Mouse (Mus musculus): ENCODE data around the gene Adam8. TPM values are rescaled to one million over a fixed set of nuclear protein-coding genes. Genes with fewer than 3 reads are reported as not detected.

The Adam8 gene
- polyA plus RNA-seq, 1 experiment, result 4.9 TPM

DNA sequence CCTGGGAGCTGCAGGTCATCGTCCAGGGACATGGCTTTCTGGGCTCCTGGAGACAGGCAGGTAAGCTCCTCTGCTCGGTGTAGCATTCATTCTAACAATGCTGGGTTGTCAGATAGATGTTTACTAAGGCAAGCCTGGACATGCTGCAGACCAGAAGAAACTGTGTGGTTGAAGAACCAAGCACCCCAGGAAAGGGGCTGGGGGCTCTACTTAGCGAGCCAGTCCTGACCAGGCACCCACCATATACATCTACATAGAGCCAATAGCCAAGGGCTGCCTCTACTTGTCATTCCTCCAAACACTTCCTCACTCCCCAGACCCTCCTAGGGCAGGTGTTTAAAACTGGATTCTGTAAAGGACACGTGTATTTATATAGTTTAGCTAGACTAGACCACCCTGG is 1.8 kb upstream of the Adam8 start:
- Histone ChIP-seq H3K27me3 (ENCODE audit: control insufficient read depth, insufficient read depth, low read length) (no peaks in the 10 kb centered on the region), H3K4me3 (ENCODE audit: low read depth, low read length) (no peak overlapping the region), H3K36me3 (ENCODE audit: control insufficient read depth, insufficient read depth, low read length) (peaks cover 21% of the 10 kb centered on the region), H3K4me1 (ENCODE audit: control insufficient read depth, insufficient read depth, insufficient read length, low read length) (peaks cover 6% of the 10 kb centered on the region), H3K27ac (ENCODE audit: insufficient read depth, low read depth, low read length) (no peak overlapping the region)
- TF ChIP-seq POLR2A (IDR thresholded peaks at IDR 0.05; ENCODE audit: low read depth, low read length) (no peak), CTCF (IDR thresholded peaks at IDR 0.05; ENCODE audit: extremely low read depth, insufficient read length, insufficient replicate concordance, low read depth, low read length) (no peak)
- WGBS, result 84% methylated on average over 4 of the region's 4 CpGs

DNA sequence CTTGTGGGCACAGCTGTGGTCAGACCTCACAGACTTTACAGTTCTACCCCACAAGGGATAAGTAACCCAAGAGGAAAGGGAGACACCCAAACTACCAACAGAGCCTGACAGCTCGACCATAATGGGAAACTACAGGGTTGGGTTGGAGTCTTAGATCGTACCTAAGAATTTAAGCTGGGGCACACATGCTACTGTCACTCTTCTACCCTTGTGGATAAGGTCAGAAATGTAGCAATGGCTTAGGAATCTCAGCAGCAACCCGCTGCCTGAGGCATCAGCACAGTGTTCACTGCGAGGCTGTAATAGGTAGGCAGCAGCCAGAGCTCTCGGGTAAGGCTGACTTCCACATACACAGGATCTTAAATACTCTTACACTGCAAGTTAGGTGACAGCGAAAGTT is 1.2 kb upstream of the Adam8 start:
- Histone ChIP-seq H3K36me3 (ENCODE audit: control insufficient read depth, insufficient read depth, low read length) (peaks cover 15% of the 10 kb centered on the region), H3K4me1 (ENCODE audit: control insufficient read depth, insufficient read depth, insufficient read length, low read length) (peaks cover 6% of the 10 kb centered on the region), H3K27me3 (ENCODE audit: control insufficient read depth, insufficient read depth, low read length) (no peaks in the 10 kb centered on the region), H3K4me3 (ENCODE audit: low read depth, low read length) (no peak overlapping the region), H3K27ac (ENCODE audit: insufficient read depth, low read depth, low read length) (no peak overlapping the region)
- 92% methylated on average over 6 of the region's 6 CpGs for WGBS
- TF ChIP-seq POLR2A (IDR thresholded peaks at IDR 0.05; ENCODE audit: low read depth, low read length), result no peak
- TF ChIP-seq CTCF (IDR thresholded peaks at IDR 0.05; ENCODE audit: extremely low read depth, insufficient read length, insufficient replicate concordance, low read depth, low read length), result no peak

DNA sequence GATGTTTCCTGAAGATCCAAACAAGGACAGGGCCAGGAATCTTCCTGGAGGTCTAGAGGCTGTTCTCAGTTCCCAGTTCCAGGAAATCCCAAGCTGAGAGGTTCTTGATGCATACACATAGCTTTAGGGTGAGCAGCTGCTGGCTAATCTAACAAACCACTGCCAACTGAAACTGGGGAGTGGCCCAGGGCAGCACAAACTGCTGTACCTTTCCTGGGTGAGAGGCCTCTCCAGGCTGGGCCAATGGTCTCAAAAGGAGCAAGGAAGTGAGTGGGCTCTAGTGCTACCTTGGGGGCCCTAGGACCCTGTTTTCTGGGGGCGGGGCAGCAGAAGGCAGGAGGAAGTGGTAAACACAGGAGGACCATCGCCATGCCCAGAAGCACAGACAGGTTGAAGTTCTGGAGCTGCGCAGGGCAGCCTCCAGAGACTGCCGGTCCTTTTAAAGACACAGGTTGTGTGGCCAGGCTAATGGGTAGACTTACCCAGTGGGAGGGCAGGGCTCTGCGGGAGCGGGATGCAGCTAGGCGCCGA is 1.4 kb downstream of the Adam8 start:
- WGBS, result 40% methylated on average over 8 of the region's 8 CpGs
- Histone ChIP-seq H3K27me3 (ENCODE audit: control insufficient read depth, insufficient read depth, low read length) (no peaks in the 10 kb centered on the region), H3K4me3 (ENCODE audit: low read depth, low read length) (no peak overlapping the region)

DNA sequence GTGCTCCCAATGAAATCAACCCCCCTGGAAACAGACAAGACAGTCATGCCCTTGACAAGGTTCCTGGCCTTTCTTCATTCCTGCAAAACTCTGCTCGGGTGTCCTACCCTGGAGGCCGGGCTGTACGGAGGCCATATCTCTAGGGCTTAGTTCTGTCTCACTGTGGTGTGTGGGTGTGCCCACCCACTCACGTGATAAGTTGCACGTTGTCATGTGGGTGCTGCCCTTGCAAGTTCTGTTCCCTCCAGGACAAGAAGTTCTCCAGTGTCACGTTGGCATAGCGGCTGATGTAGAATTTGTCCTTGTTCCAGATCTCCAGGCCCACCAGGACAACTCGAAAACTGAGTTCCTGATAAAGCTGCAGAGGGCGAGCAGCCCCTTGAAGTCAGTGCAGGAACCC is 4.1 kb downstream of the Adam8 start:
- Histone ChIP-seq H3K27me3 (ENCODE audit: control insufficient read depth, insufficient read depth, low read length) (no peaks in the 10 kb centered on the region), H3K27ac (ENCODE audit: insufficient read depth, low read depth, low read length) (no peak overlapping the region), H3K36me3 (ENCODE audit: control insufficient read depth, insufficient read depth, low read length) (no peaks in the 10 kb centered on the region), H3K4me1 (ENCODE audit: control insufficient read depth, insufficient read depth, insufficient read length, low read length) (peaks cover 6% of the 10 kb centered on the region), H3K4me3 (ENCODE audit: low read depth, low read length) (no peak overlapping the region)
- TF ChIP-seq POLR2A (IDR thresholded peaks at IDR 0.05; ENCODE audit: low read depth, low read length), result no peak
- no peak for TF ChIP-seq CTCF (IDR thresholded peaks at IDR 0.05; ENCODE audit: extremely low read depth, insufficient read length, insufficient replicate concordance, low read depth, low read length)
- WGBS, result 69% methylated on average over 9 of the region's 9 CpGs

More for the DNA sequence above, 1.4 kb downstream of the Adam8 start:
- H3K36me3 ChIP-seq (ENCODE audit: control insufficient read depth, insufficient read depth, low read length), result no peaks in the 10 kb centered on the region
- no peak overlapping the region for H3K27ac ChIP-seq (ENCODE audit: insufficient read depth, low read depth, low read length)
- TF ChIP-seq POLR2A (IDR thresholded peaks at IDR 0.05; ENCODE audit: low read depth, low read length), result no peak
- peaks cover 6% of the 10 kb centered on the region for H3K4me1 ChIP-seq (ENCODE audit: control insufficient read depth, insufficient read depth, insufficient read length, low read length)

DNA sequence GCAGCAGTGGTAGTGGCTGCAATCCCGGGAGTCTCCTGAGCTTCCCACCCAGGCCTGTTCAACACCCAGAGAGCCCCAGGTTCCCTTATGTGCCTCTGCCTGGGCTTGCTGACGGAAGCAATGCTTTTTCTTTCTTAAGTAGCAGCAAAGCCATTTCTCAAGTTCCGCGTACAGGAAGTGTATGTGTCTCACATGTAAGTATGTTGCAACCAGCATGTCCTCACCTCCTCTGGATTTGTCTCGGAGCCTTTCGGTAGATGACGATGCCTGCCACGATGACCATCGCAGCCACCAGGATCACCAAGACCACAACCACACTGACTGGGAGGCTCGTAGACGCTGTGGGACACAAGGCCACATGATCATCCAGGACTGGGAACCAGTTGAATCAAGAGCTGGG is 7.9 kb downstream of the Adam8 start:
- H3K27ac ChIP-seq (ENCODE audit: insufficient read depth, low read depth, low read length), result no peak overlapping the region
- WGBS, result 88% methylated on average over 11 of the region's 11 CpGs
- TF ChIP-seq POLR2A (IDR thresholded peaks at IDR 0.05; ENCODE audit: low read depth, low read length) (no peak), CTCF (IDR thresholded peaks at IDR 0.05; ENCODE audit: extremely low read depth, insufficient read length, insufficient replicate concordance, low read depth, low read length) (no peak)
- H3K4me1 ChIP-seq (ENCODE audit: control insufficient read depth, insufficient read depth, insufficient read length, low read length), result no peaks in the 10 kb centered on the region; the same call in 1 of the 2 replicates
- H3K4me3 ChIP-seq (ENCODE audit: low read depth, low read length), result no peak overlapping the region
- H3K27me3 ChIP-seq (ENCODE audit: control insufficient read depth, insufficient read depth, low read length), result no peaks in the 10 kb centered on the region
- no peaks in the 10 kb centered on the region for H3K36me3 ChIP-seq (ENCODE audit: control insufficient read depth, insufficient read depth, low read length)

DNA sequence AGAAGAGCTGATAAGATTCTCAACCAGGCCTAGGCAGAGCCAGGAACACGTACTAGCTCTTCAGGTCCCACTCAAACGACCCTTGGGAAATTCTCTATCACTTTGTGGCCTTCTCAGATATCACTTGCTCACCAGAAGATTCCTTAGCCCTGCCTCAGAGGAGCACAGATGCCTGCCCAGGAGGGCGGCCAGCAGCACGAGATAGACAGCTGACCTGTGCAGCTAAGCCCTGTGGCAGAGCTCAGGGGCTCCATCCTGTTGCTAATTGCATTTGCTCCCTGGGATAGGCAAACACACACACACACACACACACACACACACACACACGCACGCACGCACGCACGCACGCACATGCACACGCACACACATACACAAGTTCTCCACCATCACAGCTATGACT is 10.3 kb downstream of the Adam8 start:
- Histone ChIP-seq H3K4me3 (ENCODE audit: low read depth, low read length) (no peak overlapping the region), H3K27me3 (ENCODE audit: control insufficient read depth, insufficient read depth, low read length) (no peaks in the 10 kb centered on the region), H3K36me3 (ENCODE audit: control insufficient read depth, insufficient read depth, low read length) (no peaks in the 10 kb centered on the region), H3K27ac (ENCODE audit: insufficient read depth, low read depth, low read length) (no peak overlapping the region), H3K4me1 (ENCODE audit: control insufficient read depth, insufficient read depth, insufficient read length, low read length) (peaks cover 8% of the 10 kb centered on the region)
- WGBS, result 83% methylated on average over 11 of the region's 11 CpGs
- TF ChIP-seq POLR2A (IDR thresholded peaks at IDR 0.05; ENCODE audit: low read depth, low read length), result no peak
- no peak for TF ChIP-seq CTCF (IDR thresholded peaks at IDR 0.05; ENCODE audit: extremely low read depth, insufficient read length, insufficient replicate concordance, low read depth, low read length)

DNA sequence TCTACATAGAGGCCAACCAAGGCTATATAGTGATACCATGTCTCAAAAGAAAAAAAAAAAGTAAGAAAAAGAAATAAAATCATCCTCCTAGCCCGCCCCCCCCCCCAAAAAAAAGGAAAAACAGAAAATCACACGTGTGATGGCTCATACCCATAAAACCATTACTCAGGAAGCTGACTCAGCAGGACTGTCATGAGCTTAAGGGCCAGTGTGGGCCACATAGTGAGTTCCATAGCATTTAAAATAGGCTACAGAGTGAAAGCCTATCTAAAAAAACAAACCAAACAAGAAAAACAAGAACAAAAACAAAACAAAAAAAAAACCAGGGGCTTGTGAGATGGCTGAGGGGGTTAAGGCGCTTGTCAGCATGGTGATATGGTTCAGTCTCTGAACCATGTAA is 11.6 kb downstream of the Adam8 start:
- Histone ChIP-seq H3K36me3 (ENCODE audit: control insufficient read depth, insufficient read depth, low read length) (no peaks in the 10 kb centered on the region), H3K27me3 (ENCODE audit: control insufficient read depth, insufficient read depth, low read length) (no peaks in the 10 kb centered on the region), H3K4me3 (ENCODE audit: low read depth, low read length) (no peak overlapping the region), H3K27ac (ENCODE audit: insufficient read depth, low read depth, low read length) (no peak overlapping the region), H3K4me1 (ENCODE audit: control insufficient read depth, insufficient read depth, insufficient read length, low read length) (peaks cover 8% of the 10 kb centered on the region)
- 65% methylated on average over 3 of the region's 3 CpGs for WGBS
- TF ChIP-seq POLR2A (IDR thresholded peaks at IDR 0.05; ENCODE audit: low read depth, low read length) (no peak), CTCF (IDR thresholded peaks at IDR 0.05; ENCODE audit: extremely low read depth, insufficient read length, insufficient replicate concordance, low read depth, low read length) (no peak)

All from small intestine, adult 2 months (tissue).